Mouse (Mus musculus) MEL (cell line): ENCODE results near the gene Pou4f2.

Experiments
- CTCF ChIP-seq, 3 experiments: IDR thresholded peaks in 2 of 3; conservative IDR thresholded peaks in 1 of 3; 2 replicates each; pipeline ENCODE4 v1.5.1; 2011 to 2012; ENCODE audit warnings: low read length in 3 of 3, low read depth in 2 of 3, mild to moderate bottlenecking in 2 of 3, improper control_type of control experiment in 1 of 3, inconsistent platforms in 1 of 3, mixed read lengths in 1 of 3, moderate library complexity in 1 of 3; ENCODE audit not compliant: control insufficient read depth in 1 of 3, insufficient read depth in 1 of 3, poor library complexity in 1 of 3, severe bottlenecking in 1 of 3
- MAX ChIP-seq: IDR thresholded peaks from 2 replicates; pipeline ENCODE4 v1.6.1; 2011; ENCODE audit warnings: low read length, improper control_type of control experiment

GRCm38 (mm10) chr8:78419272-78419671 is 17.2 kb downstream of the Pou4f2 start:
- no peak for TF ChIP-seq MAX
- TF ChIP-seq CTCF (IDR thresholded peaks at IDR 0.05 in 2 of 3, conservative IDR thresholded peaks at IDR 0.05 in 1 of 3; ENCODE audit: control insufficient read depth in 1 of 3, insufficient read depth in 1 of 3, low read depth in 2 of 3, low read length in 3 of 3, poor library complexity in 1 of 3, severe bottlenecking in 1 of 3), result no peak
